Mouse (Mus musculus): ENCODE data around the gene Cntn5. TPM values are rescaled to one million over a fixed set of nuclear protein-coding genes. Genes with fewer than 3 reads are reported as not detected.

Cntn5 gene
- 3.0 TPM for polyA plus RNA-seq (2014; fragmentation: Illumina TruSeq; extraction: RNeasy Lipid Tissue Mini Kit (QIAGEN cat#74804); ENCODE audit: low read depth, low replicate concordance)

DNA sequence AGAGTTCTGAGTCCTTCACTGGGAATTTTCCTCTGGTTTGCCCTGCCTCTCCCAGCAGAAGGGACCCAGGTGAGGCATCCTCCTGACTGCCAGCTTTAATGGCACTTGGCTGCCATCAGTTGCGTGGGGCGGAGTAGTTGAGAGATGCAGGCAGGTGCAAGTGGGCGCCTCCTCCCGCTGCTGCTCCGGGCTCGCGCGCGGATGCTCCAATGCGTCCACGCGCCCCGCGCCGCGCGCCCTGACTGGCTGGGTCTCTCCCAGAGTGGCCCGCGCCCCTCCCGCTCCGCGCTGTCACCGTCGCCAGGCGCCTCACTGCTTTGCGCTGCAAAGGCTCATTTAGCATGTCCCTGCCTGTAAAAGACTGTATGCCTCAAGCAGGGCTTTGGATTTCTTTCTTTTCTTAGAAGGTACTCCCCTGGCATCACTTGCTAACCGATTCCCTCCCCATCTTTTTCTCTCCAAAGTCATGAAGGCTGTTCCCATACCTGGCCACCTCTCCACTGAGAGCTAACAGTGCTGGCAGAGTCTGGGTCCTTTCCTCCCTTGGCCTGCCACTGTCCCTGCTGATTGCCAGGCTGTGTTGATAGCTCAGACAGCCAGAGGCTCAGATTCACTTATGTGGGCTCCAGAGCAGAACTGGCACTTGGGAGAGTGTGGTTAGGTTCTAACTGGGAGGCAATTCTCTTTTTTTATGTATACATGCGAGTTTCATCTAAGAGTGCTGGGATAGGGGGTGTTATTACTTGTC is at the start of gene Cntn5:
Gene Cntn5 (minus strand): TSS at position 160 of the 748 bp plus-strand sequence.

